Mouse (Mus musculus) bone marrow, adult 2 months (tissue): ENCODE data around the gene Exosc5. TPM values are rescaled to one million over a fixed set of nuclear protein-coding genes. Genes with fewer than 3 reads are reported as not detected.

Experiments
- H3K27ac ChIP-seq: fragments of 200-500 bp; 2 replicates; pipeline ENCODE4 v1.5.1; 2012; ENCODE audit warnings: low read depth, mild to moderate bottlenecking, control low read depth, inconsistent platforms, low read length; ENCODE audit not compliant: control insufficient read depth, poor library complexity, insufficient read depth
- H3K4me1 ChIP-seq: fragments of 200-500 bp; 2 replicates; pipeline ENCODE4 v1.6.1; 2011; ENCODE audit warnings: low read length; ENCODE audit not compliant: control insufficient read depth, insufficient read depth
- H3K4me3 ChIP-seq: fragments of 200-500 bp; replicated peaks from 2 replicates; pipeline ENCODE3; 2011; ENCODE audit warnings: mild to moderate bottlenecking, low read depth, low read length, control low read depth; ENCODE audit not compliant: control insufficient read depth
- CTCF ChIP-seq: fragments of 200-500 bp; IDR thresholded peaks from 2 replicates; pipeline ENCODE4 v1.5.1; 2011; ENCODE audit warnings: low read length, control low read depth; ENCODE audit not compliant: control insufficient read depth, insufficient read depth
- POLR2A ChIP-seq: fragments of 200-500 bp; IDR thresholded peaks from 2 replicates; pipeline ENCODE4 v1.6.1; 2011; ENCODE audit warnings: low read depth, mild to moderate bottlenecking, control low read depth, low read length, borderline replicate concordance; ENCODE audit not compliant: control insufficient read depth
- WGBS: fragments of 180-500 bp; shearing (Covaris S2); methylation state at CpG from one replicate; pipeline ENCODE4 v1.1.7; 2018; 5-methylcytosine and 5-hydroxymethylcytosine counted together
- polyA plus RNA-seq: library from polyadenylated mRNA; stranded (reverse); fragments of >200 nt; gene quantifications from 2 replicates; pipeline ENCODE4 v1.2.4, GENCODE M21; 2011; ENCODE audit warnings: low replicate concordance; ENCODE audit not compliant: missing spikeins, insufficient read depth, insufficient read length

Exosc5 gene
- polyA plus RNA-seq, 1 experiment: 39.8 TPM

- Histone ChIP-seq H3K4me3 (no peak overlapping the region), H3K4me1 (peaks cover 19% of the 10 kb centered on the region), H3K27ac (no peak overlapping the region)
- 82% methylated on average over 10 of the region's 10 CpGs for whole genome bisulfite sequencing
- no peak; the same call in 1 of the 2 replicates for TF ChIP-seq POLR2A
- no peak for TF ChIP-seq CTCF
These were observed 45.0 kb downstream of the Exosc5 start for GRCm38 (mm10) chr7:25703793-25704494.

GRCm38 (mm10) chr7:25704716-25705364, 45.9 kb downstream of the Exosc5 start:
- Histone ChIP-seq H3K4me3 (no peak overlapping the region), H3K4me1 (peaks cover 19% of the 10 kb centered on the region), H3K27ac (no peak overlapping the region)
- 76% methylated on average over 36 of the region's 37 CpGs for WGBS
- no peak for TF ChIP-seq CTCF

GRCm38 (mm10) chr7:25705801-25706251, 46.9 kb downstream of the Exosc5 start:
- Histone ChIP-seq H3K27ac (peak overlapping the region; percentile 85), H3K4me1 (peaks cover 19% of the 10 kb centered on the region), H3K4me3 (no peak overlapping the region)
- 31% methylated on average over 6 of the region's 6 CpGs for WGBS
- no peak for TF ChIP-seq CTCF
- 0 out of 2 replicates have a peak, but pooled peaks have one; percentile 11 for TF ChIP-seq POLR2A

GRCm38 (mm10) chr7:25706578-25707170, 47.7 kb downstream of the Exosc5 start:
- TF ChIP-seq CTCF: no peak
- TF ChIP-seq POLR2A: no peak
- Histone ChIP-seq H3K4me3 (no peak overlapping the region), H3K4me1 (peaks cover 19% of the 10 kb centered on the region), H3K27ac (peak overlapping the region; percentile 71)
- WGBS: 22% methylated on average over 7 of the region's 7 CpGs

GRCm38 (mm10) chr7:25707581-25708292, 48.8 kb downstream of the Exosc5 start:
- peaks cover 19% of the 10 kb centered on the region for H3K4me1 ChIP-seq
- peak overlapping the region; percentile 71 for H3K27ac ChIP-seq
- 29% methylated on average over 15 of the region's 15 CpGs for whole genome bisulfite sequencing

GRCm38 (mm10) chr7:25709961-25710360, 51.0 kb downstream of the Exosc5 start:
- Histone ChIP-seq H3K4me3 (no peak overlapping the region), H3K4me1 (peaks cover 19% of the 10 kb centered on the region), H3K27ac (peak overlapping the region; percentile 82)
- TF ChIP-seq POLR2A (0 out of 2 replicates have a peak, but pooled peaks have one; percentile 4), CTCF (no peak)
- 20% methylated on average over 12 of the region's 12 CpGs for WGBS

More at GRCm38 (mm10) chr7:25707581-25708292, 48.8 kb downstream of the Exosc5 start:
- TF ChIP-seq CTCF (no peak), POLR2A (no peak)
- H3K4me3 ChIP-seq: no peak overlapping the region

GRCm38 (mm10) chr7:25710519-25711130, 51.7 kb downstream of the Exosc5 start:
- H3K27ac ChIP-seq: peak overlapping the region; percentile 82
- H3K4me3 ChIP-seq: no peak overlapping the region
- peaks cover 19% of the 10 kb centered on the region for H3K4me1 ChIP-seq
- TF ChIP-seq POLR2A (no peak; the same call in 1 of the 2 replicates), CTCF (no peak)
- WGBS: 40% methylated on average over 7 of the region's 7 CpGs
